Mouse (Mus musculus) thymus, adult 2 months (tissue): ENCODE data around the gene Hook2.

Experiments used
- CTCF ChIP-seq: fragments of 200-500 bp; IDR thresholded peaks from 2 replicates; pipeline ENCODE4 v1.5.1; 2012; ENCODE audit warnings: mild to moderate bottlenecking, control low read depth, low read length, moderate library complexity, borderline replicate concordance; ENCODE audit not compliant: control insufficient read depth, poor library complexity, insufficient read depth; ENCODE audit errors: extremely low read depth
- POLR2A ChIP-seq: fragments of 200-500 bp; IDR thresholded peaks from 2 replicates; pipeline ENCODE4 v1.6.1; 2012; ENCODE audit warnings: mild to moderate bottlenecking, low read length, control low read depth, moderate library complexity; ENCODE audit not compliant: control insufficient read depth, poor library complexity, insufficient read depth; ENCODE audit errors: extremely low read depth

DNA sequence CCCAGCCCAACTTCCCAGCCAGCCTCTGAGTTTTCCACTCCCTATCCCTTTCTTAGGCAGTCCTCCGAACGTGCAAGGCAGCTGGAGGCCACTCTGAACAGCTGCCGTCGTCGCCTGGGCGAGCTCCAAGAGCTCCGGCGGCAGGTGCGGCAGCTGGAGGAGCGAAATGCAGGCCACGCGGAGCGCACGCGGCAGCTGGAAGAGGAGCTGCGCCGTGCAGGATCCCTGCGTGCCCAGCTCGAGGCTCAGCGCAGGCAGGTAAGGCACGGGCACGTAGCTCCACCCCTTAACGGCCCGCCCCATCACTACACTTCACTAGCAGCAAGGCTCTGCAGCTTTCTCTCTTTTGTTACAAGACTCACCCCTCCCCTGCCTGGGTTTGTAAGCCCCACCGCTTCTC, 5.3 kb downstream of the Hook2 start:
- TF ChIP-seq POLR2A: no peak
- TF ChIP-seq CTCF: no peak
